Mouse (Mus musculus): ENCODE results near the gene Dnajb12.

GRCm38 (mm10) chr10:59844686-59845085, 34.7 kb upstream of the Dnajb12 start:
- TF ChIP-seq USF2 (conservative IDR thresholded peaks at IDR 0.05; ENCODE audit: low read depth, low read length) (no peak), CHD1 (IDR thresholded peaks at IDR 0.05; ENCODE audit: low read depth, low read length) (no peak), CTCF (conservative IDR thresholded peaks at IDR 0.05 in 1 of 2, IDR thresholded peaks at IDR 0.05 in 1 of 2; ENCODE audit: low read depth in 2 of 2, low read length in 2 of 2) (no peak), RCOR1 (conservative IDR thresholded peaks at IDR 0.05; ENCODE audit: low read depth, low read length) (no peak), BHLHE40 (IDR thresholded peaks at IDR 0.05; ENCODE audit: low read depth, low read length) (no peak), ZMIZ1 (IDR thresholded peaks at IDR 0.05; ENCODE audit: low read depth, low read length) (no peak), ZC3H11A (IDR thresholded peaks at IDR 0.05; ENCODE audit: low read depth, low read length) (no peak), POLR2AphosphoS2 (IDR thresholded peaks at IDR 0.05; ENCODE audit: low read depth, low read length) (no peak), GABPA (IDR thresholded peaks at IDR 0.05; ENCODE audit: insufficient replicate concordance, low read depth, low read length) (no peak), TBP (conservative IDR thresholded peaks at IDR 0.05; ENCODE audit: low read depth, low read length) (no peak)
